Mouse (Mus musculus) hindbrain, embryonic 12.5 days (tissue): ENCODE measurements around the gene Scml4. TPM values are rescaled to one million over a fixed set of nuclear protein-coding genes. Genes with fewer than 3 reads are reported as not detected.

ENCODE experiments used
- ATAC-seq: fragments of 200-750 bp; cut with Nextera tagmentation; 2 replicates; pipeline ENCODE4 v1.8.0; 2017; ENCODE audit warnings: moderate TSS enrichment; ENCODE audit not compliant: low FRiP score
- H3K27ac ChIP-seq: fragments of 300-500 bp; sonication (generic); 2 replicates; pipeline ENCODE4 v1.5.1; 2016; ENCODE audit warnings: mild to moderate bottlenecking
- H3K27me3 ChIP-seq: fragments of 300-500 bp; sonication (generic); 2 replicates; pipeline ENCODE4 v1.6.1; 2016; ENCODE audit warnings: mild to moderate bottlenecking
- H3K36me3 ChIP-seq: fragments of 300-500 bp; sonication (generic); 2 replicates; pipeline ENCODE4 v1.6.1; 2016; ENCODE audit warnings: mild to moderate bottlenecking
- H3K4me1 ChIP-seq: fragments of 300-500 bp; sonication (generic); 2 replicates; pipeline ENCODE4 v1.6.1; 2016
- H3K4me2 ChIP-seq: fragments of 300-500 bp; sonication (generic); replicated peaks from 2 replicates; pipeline ENCODE4 v1.6.1; 2016; ENCODE audit warnings: mild to moderate bottlenecking
- H3K4me3 ChIP-seq: fragments of 300-500 bp; sonication (generic); 2 replicates; pipeline ENCODE4 v1.5.1; 2016; ENCODE audit warnings: mild to moderate bottlenecking
- H3K9ac ChIP-seq: fragments of 300-500 bp; sonication (generic); 2 replicates; pipeline ENCODE4 v1.6.1; 2016; ENCODE audit warnings: mild to moderate bottlenecking, moderate library complexity
- H3K9me3 ChIP-seq: fragments of 300-500 bp; sonication (generic); replicated peaks from 2 replicates; pipeline ENCODE4 v1.6.1; 2016; ENCODE audit warnings: mild to moderate bottlenecking
- WGBS: fragments of 180-500 bp; shearing (Covaris S2); methylation state at CpG from one replicate; pipeline ENCODE4 v1.1.7; 2016; 5-methylcytosine and 5-hydroxymethylcytosine counted together
- polyA plus RNA-seq: library from polyadenylated mRNA; unstranded; fragments of >200 nt; fragmentation: Nextera tagmentation; extraction: Ambion mirVana; gene quantifications from 2 replicates; pipeline ENCODE4 v1.2.1, GENCODE M21; 2016

Gene Scml4
- polyA plus RNA-seq, 1 experiment from 2014 or later = 4.0 TPM

DNA sequence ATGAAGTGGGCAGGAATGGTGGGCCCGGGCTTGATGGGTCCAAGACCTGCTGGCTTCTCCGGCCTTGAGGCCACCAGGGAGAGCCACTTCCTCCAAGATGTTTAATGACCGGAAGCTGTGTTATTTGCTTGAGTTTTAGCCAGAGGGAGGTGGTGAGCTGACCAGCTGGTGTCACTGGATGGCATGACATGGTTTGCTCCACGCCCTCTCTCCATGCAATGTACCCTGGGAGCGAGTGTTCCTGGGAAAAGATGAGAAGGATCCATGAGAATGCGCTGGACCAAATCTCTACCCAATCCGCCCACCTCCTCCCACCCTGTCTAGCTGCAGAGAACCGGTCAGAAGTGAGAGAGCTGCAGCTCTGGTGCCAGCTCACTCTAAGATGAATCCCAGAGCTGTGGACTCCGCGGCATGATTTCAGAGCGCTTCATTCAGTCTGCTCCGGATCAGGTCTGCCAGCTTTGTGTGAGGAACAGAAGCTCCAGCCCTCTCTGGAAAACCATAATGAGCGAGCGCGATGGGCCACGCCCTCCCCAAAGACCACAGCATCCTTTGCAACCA lies 144.1 kb downstream of the Scml4 start:
- WGBS = 90% methylated on average over 16 of the region's 16 CpGs
- H3K27ac ChIP-seq = 0 out of 2 replicates have a peak overlapping the region, but pooled peaks have one; percentile 7

DNA sequence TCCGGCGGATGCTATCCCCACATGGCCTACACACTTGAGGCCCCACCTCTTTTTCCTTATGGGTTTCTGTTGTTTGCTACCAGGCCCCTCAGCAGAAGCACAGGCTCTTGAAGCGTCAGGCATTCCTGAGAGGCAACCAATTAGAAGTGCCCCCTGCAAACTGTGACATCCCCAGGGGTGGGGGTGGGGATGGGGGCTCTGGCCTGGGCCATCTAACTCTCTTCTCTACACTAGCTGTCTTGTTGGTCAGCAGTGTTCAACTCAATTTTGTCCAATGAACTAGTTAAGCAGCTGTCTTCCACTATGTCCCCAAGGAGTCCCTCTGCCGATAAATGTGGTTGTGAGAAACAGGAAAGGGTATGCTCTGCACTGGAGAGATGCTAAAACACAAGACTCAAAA lies 144.9 kb downstream of the Scml4 start:
- Histone ChIP-seq H3K27me3 (no peaks in the 10 kb centered on the region), H3K9me3 (no peaks in the 10 kb centered on the region), H3K36me3 (0 out of 2 replicates have a peak, but pooled peaks cover 4% of the 10 kb centered on the region), H3K27ac (no peak overlapping the region), H3K4me2 (no peak overlapping the region), H3K4me1 (peaks cover 19% of the 10 kb centered on the region), H3K4me3 (no peak overlapping the region), H3K9ac (no peak overlapping the region)
- ATAC-seq = no peak
- WGBS = 86% methylated on average over 4 of the region's 4 CpGs

More for the DNA sequence above, 144.1 kb downstream of the Scml4 start:
- no peaks in the 10 kb centered on the region for H3K27me3 ChIP-seq
- no peak overlapping the region for H3K4me3 ChIP-seq
- no peak for ATAC-seq
- peaks cover 19% of the 10 kb centered on the region for H3K4me1 ChIP-seq
- no peak overlapping the region for H3K4me2 ChIP-seq
- 0 out of 2 replicates have a peak, but pooled peaks cover 4% of the 10 kb centered on the region for H3K36me3 ChIP-seq
- no peak overlapping the region for H3K9ac ChIP-seq
- no peaks in the 10 kb centered on the region for H3K9me3 ChIP-seq

DNA sequence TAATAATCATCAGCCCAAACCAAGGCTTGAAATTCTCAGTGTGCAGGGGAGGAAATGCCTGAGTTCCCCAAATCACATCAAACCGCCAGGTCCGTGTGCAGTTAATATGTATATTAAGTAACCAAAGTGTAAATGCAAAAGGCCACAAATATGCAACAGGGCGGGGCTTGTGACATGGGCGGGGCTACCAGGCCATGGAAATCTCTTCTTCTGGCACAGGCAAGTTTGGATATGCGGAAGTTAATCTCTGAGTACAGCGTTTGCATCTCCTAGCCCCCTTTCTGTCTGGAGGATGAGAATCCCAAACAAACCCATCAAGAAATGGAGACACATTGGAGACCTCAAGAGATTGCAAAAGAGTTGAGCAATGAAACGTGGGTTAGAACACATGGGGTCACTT lies 145.5 kb downstream of the Scml4 start:
- H3K4me1 ChIP-seq = peaks cover 19% of the 10 kb centered on the region
- H3K4me2 ChIP-seq = no peak overlapping the region
- no peak overlapping the region for H3K4me3 ChIP-seq
- 0 out of 2 replicates have a peak, but pooled peaks cover 4% of the 10 kb centered on the region for H3K36me3 ChIP-seq
- 86% methylated on average over 7 of the region's 7 CpGs for WGBS
- no peaks in the 10 kb centered on the region for H3K27me3 ChIP-seq
- H3K9ac ChIP-seq = no peak overlapping the region
- ATAC-seq = no peak
- no peaks in the 10 kb centered on the region for H3K9me3 ChIP-seq
- H3K27ac ChIP-seq = no peak overlapping the region

DNA sequence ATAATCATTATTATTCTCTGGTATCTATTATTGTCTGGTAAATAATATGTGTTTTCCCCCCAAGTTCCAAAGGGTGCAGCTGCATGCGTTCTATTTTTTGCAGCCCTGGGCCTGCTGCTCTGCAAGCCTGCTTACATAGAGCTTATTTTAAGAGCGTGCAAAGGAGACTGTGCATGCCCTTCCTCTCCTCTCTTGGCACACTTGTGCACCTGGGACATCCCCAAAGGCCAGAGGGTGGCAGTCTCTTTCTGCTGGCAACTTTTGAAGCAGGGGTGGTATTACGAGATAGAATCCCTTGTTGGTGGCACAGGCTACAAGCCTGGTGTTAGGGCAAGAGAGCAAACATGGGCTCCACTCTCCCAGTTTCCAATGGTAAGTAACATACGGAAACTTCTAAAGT lies 146.4 kb downstream of the Scml4 start:
- no peak overlapping the region for H3K9ac ChIP-seq
- H3K4me3 ChIP-seq = no peak overlapping the region
- H3K27ac ChIP-seq = no peak overlapping the region
- 87% methylated on average over 4 of the region's 4 CpGs for WGBS
- no peaks in the 10 kb centered on the region for H3K27me3 ChIP-seq
- H3K4me1 ChIP-seq = peaks cover 19% of the 10 kb centered on the region
- H3K4me2 ChIP-seq = no peak overlapping the region
- 0 out of 2 replicates have a peak, but pooled peaks cover 4% of the 10 kb centered on the region for H3K36me3 ChIP-seq
- ATAC-seq = no peak
- no peaks in the 10 kb centered on the region for H3K9me3 ChIP-seq

DNA sequence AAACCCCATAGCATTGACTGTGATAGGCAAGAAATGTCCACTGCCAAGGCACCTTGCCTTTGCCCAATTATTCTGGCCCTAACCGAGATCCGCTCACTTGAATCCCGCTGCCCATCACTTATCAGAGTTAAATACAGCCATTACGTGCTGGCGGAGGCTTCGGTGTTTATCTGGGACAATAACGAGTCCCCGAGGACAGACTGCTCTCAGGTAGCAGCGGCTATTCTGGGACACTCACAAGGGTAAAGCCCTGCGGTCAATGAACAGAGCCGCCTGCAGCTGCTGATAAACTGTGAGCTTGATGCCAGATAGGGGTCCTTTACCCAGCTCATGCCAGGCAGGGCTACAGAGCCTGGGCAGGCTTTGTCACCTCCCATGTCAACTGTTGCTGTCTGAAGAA lies 147.9 kb downstream of the Scml4 start:
- 72% methylated on average over 11 of the region's 11 CpGs for WGBS
- no peaks in the 10 kb centered on the region for H3K27me3 ChIP-seq
- no peaks in the 10 kb centered on the region for H3K9me3 ChIP-seq
- H3K27ac ChIP-seq = no peak overlapping the region
- peaks cover 4% of the 10 kb centered on the region for H3K4me1 ChIP-seq
- no peak overlapping the region for H3K9ac ChIP-seq
- no peak overlapping the region for H3K4me3 ChIP-seq
- no peak for ATAC-seq
- H3K4me2 ChIP-seq = no peak overlapping the region
- H3K36me3 ChIP-seq = 0 out of 2 replicates have a peak, but pooled peaks cover 4% of the 10 kb centered on the region

Other genes with a start within 250 kb of the Scml4 start
- gene Sec63, start 98.9 kb upstream of the Scml4 start, polyA plus RNA-seq = 31.5 and 35.5 TPM in 2 replicates